Mouse (Mus musculus) heart, embryonic 12.5 days (tissue): ENCODE data around the gene Nbr1. TPM values are rescaled to one million over a fixed set of nuclear protein-coding genes. Genes with fewer than 3 reads are reported as not detected.
"Not testable (repeated sequence)": the region's sequence is repeated elsewhere in the genome, so short reads cannot be mapped to it uniquely, and the experiment has no call there.

ENCODE experiments used
- ATAC-seq: fragments of 200-750 bp; cut with Nextera tagmentation; 2 replicates; pipeline ENCODE4 v1.8.0; 2017; ENCODE audit warnings: moderate TSS enrichment, moderate library complexity; ENCODE audit not compliant: insufficient number of reproducible peaks, low FRiP score
- H3K27ac ChIP-seq: fragments of 300-500 bp; sonication (generic); 2 replicates; pipeline ENCODE4 v1.5.1; 2016; ENCODE audit warnings: mild to moderate bottlenecking, moderate library complexity; ENCODE audit not compliant: poor library complexity, severe bottlenecking
- H3K27me3 ChIP-seq: fragments of 300-500 bp; sonication (generic); replicated peaks from 2 replicates; pipeline ENCODE4 v1.6.1; 2016; ENCODE audit warnings: mild to moderate bottlenecking, moderate library complexity
- H3K36me3 ChIP-seq: fragments of 300-500 bp; sonication (generic); 2 replicates; pipeline ENCODE4 v1.6.1; 2016; ENCODE audit warnings: mild to moderate bottlenecking, moderate library complexity
- H3K4me1 ChIP-seq: fragments of 300-500 bp; sonication (generic); replicated peaks from 2 replicates; pipeline ENCODE4 v1.6.1; 2016; ENCODE audit warnings: mild to moderate bottlenecking
- H3K4me2 ChIP-seq: fragments of 300-500 bp; sonication (generic); 2 replicates; pipeline ENCODE4 v1.6.1; 2016; ENCODE audit warnings: mild to moderate bottlenecking, moderate library complexity
- H3K4me3 ChIP-seq: fragments of 300-500 bp; sonication (generic); 2 replicates; pipeline ENCODE4 v1.5.1; 2016; ENCODE audit warnings: mild to moderate bottlenecking
- H3K9ac ChIP-seq: fragments of 300-500 bp; sonication (generic); 2 replicates; pipeline ENCODE4 v1.6.1; 2016; ENCODE audit warnings: mild to moderate bottlenecking, moderate library complexity
- H3K9me3 ChIP-seq: fragments of 300-500 bp; sonication (generic); replicated peaks from 2 replicates; pipeline ENCODE4 v1.6.1; 2016; ENCODE audit warnings: mild to moderate bottlenecking, moderate library complexity
- whole genome bisulfite sequencing: fragments of 180-500 bp; shearing (Covaris S2); methylation state at CpG from one replicate; pipeline ENCODE4 v1.1.7; 2016; 5-methylcytosine and 5-hydroxymethylcytosine counted together
- polyA plus RNA-seq: library from polyadenylated mRNA; unstranded; fragments of >200 nt; fragmentation: Nextera tagmentation; extraction: Ambion mirVana; gene quantifications from 2 replicates; pipeline ENCODE4 v1.2.1, GENCODE M21; 2016

The Nbr1 gene
- polyA plus RNA-seq, 1 experiment from 2014 or later, result 77.7 TPM

GRCm38 (mm10) chr11:101626995-101627856 is 75.3 kb downstream of the Nbr1 start, which contains the start of gene Rdm1:
Gene Rdm1 (plus strand): TSS chr11:101627195.
- Histone ChIP-seq H3K9ac (peak within 1 kb of the TSS; percentile 77), H3K27ac (peak within 1 kb of the TSS; percentile 100), H3K4me3 (peak within 1 kb of the TSS; percentile 57), H3K4me1 (no peaks in the 10 kb centered on the region), H3K4me2 (peak within 1 kb of the TSS; percentile 72), H3K36me3 (0 out of 2 replicates have a peak, but pooled peaks cover 3% of the 10 kb centered on the region), H3K9me3 (no peaks in the 10 kb centered on the region), H3K27me3 (no peaks in the 10 kb centered on the region)
- ATAC-seq, result peak; percentile 90
- under 1% methylated on average over 34 of the region's 34 CpGs for WGBS

- 0 out of 2 replicates have a peak, but pooled peaks cover 3% of the 10 kb centered on the region for H3K36me3 ChIP-seq
- peak overlapping the region; percentile 57 for H3K4me3 ChIP-seq
- H3K4me2 ChIP-seq, result peak overlapping the region; percentile 72
- ATAC-seq, result peak; percentile 74
- H3K9me3 ChIP-seq, result no peaks in the 10 kb centered on the region
- H3K4me1 ChIP-seq, result no peaks in the 10 kb centered on the region
- under 1% methylated on average over 33 of the region's 33 CpGs for WGBS
- peak overlapping the region; percentile 98 for H3K27ac ChIP-seq
- no peaks in the 10 kb centered on the region for H3K27me3 ChIP-seq
- peak overlapping the region; percentile 77 for H3K9ac ChIP-seq
These were observed 76.1 kb downstream of the Nbr1 start for GRCm38 (mm10) chr11:101627857-101628559.

- not testable (repeated sequence) for H3K36me3 ChIP-seq, H3K4me1 ChIP-seq, H3K9ac ChIP-seq, ATAC-seq, H3K9me3 ChIP-seq, H3K4me3 ChIP-seq, H3K27ac ChIP-seq, H3K27me3 ChIP-seq
- H3K4me2 ChIP-seq, result peak overlapping the region; percentile 72; the same call in 1 of the 2 replicates
- WGBS, result 72% methylated on average over 4 of the region's 5 CpGs
These were observed 76.9 kb downstream of the Nbr1 start for GRCm38 (mm10) chr11:101628733-101629417.

Other genes starting within 250 kb of the Nbr1 start
- 141 TPM in 2 replicates for gene Becn1, start 249.9 kb upstream of the Nbr1 start, polyA plus RNA-seq
- 131 and 136 TPM in 2 replicates for gene Psme3, start 235.9 kb upstream of the Nbr1 start, polyA plus RNA-seq
- gene Aoc2, start 227.1 kb upstream of the Nbr1 start, polyA plus RNA-seq, result 1.3 and 1.5 TPM in 2 replicates
- gene Aoc3, start 221.5 kb upstream of the Nbr1 start, polyA plus RNA-seq, result 0.06 and 0.17 TPM in 2 replicates
- not detected in 2 replicates for gene G6pc, start 184.6 kb upstream of the Nbr1 start, polyA plus RNA-seq
- gene Aarsd1, start 134.5 kb upstream of the Nbr1 start, polyA plus RNA-seq, result 42.9 and 55.5 TPM in 2 replicates
- gene Gm27029, start 127.4 kb upstream of the Nbr1 start, polyA plus RNA-seq, result 6.7 and 14.0 TPM in 2 replicates
- 17.3 and 17.4 TPM in 2 replicates for gene Rundc1, start 127.1 kb upstream of the Nbr1 start, polyA plus RNA-seq
- 80.3 and 80.5 TPM in 2 replicates for gene Ptges3l, start 126.8 kb upstream of the Nbr1 start, polyA plus RNA-seq
- gene Rpl27, start 109.9 kb upstream of the Nbr1 start, polyA plus RNA-seq, result 247 and 258 TPM in 2 replicates
- 11.5 and 12.3 TPM in 2 replicates for gene Ifi35, start 103.7 kb upstream of the Nbr1 start, polyA plus RNA-seq
- gene Rnd2, start 87.2 kb upstream of the Nbr1 start, polyA plus RNA-seq, result 30.5 and 31.9 TPM in 2 replicates
- 39.3 and 40.4 TPM in 2 replicates for gene Vat1, start 85.9 kb upstream of the Nbr1 start, polyA plus RNA-seq
- 10.4 and 13.3 TPM in 2 replicates for gene Brca1, start 194 bp upstream of the Nbr1 start, polyA plus RNA-seq
- 4.0 and 4.5 TPM in 2 replicates for gene Tmem106a, start 30.1 kb downstream of the Nbr1 start, polyA plus RNA-seq
- gene Gm11634, start 47.1 kb downstream of the Nbr1 start, polyA plus RNA-seq, result not detected in 2 replicates
- 28.3 and 36.2 TPM in 2 replicates for gene Rdm1, start 75.0 kb downstream of the Nbr1 start, polyA plus RNA-seq
- 10.0 and 10.3 TPM in 2 replicates for gene Arl4d, start 113.4 kb downstream of the Nbr1 start, polyA plus RNA-seq
- gene Dhx8, start 180.8 kb downstream of the Nbr1 start, polyA plus RNA-seq, result 25.8 and 26.5 TPM in 2 replicates
- gene Etv4, start 233.2 kb downstream of the Nbr1 start, polyA plus RNA-seq, result 10.0 and 10.3 TPM in 2 replicates